Mouse (Mus musculus): ENCODE data around the gene Zfp770. TPM values are rescaled to one million over a fixed set of nuclear protein-coding genes. Genes with fewer than 3 reads are reported as not detected.
A peak's percentile ranks its signal among the peaks of the same experiment; 100 is the strongest.
"Not testable (repeated sequence)": the region's sequence is repeated elsewhere in the genome, so short reads cannot be mapped to it uniquely, and the experiment has no call there.

The Zfp770 gene
- polyA plus RNA-seq (2016; fragmentation: Nextera tagmentation; extraction: Ambion mirVana), result 3.6 and 3.9 TPM in 2 replicates

GRCm38 (mm10) chr2:114200932-114201559 lies at the start of gene Zfp770:
Zfp770 (minus strand) TSS chr2:114201469.
- H3K9ac ChIP-seq (replicated peaks), result peak within 1 kb of the TSS; percentile 90
- peaks cover 13% of the 10 kb centered on the region for H3K36me3 ChIP-seq
- peak within 1 kb of the TSS; percentile 78 for H3K27ac ChIP-seq
- no peaks in the 10 kb centered on the region; the same call in 1 of the 2 replicates for H3K27me3 ChIP-seq
- WGBS, result under 1% methylated on average over 36 of the region's 36 CpGs
- peak within 1 kb of the TSS; percentile 61 for H3K4me2 ChIP-seq
- H3K4me1 ChIP-seq (replicated peaks), result peaks cover 10% of the 10 kb centered on the region
- H3K4me3 ChIP-seq (replicated peaks), result peak within 1 kb of the TSS; percentile 83
- no peaks in the 10 kb centered on the region for H3K9me3 ChIP-seq
- ATAC-seq (ENCODE audit: insufficient number of reproducible peaks, insufficient read depth, low FRiP score, low TSS enrichment, low read depth), result peak; percentile 89

DNA sequence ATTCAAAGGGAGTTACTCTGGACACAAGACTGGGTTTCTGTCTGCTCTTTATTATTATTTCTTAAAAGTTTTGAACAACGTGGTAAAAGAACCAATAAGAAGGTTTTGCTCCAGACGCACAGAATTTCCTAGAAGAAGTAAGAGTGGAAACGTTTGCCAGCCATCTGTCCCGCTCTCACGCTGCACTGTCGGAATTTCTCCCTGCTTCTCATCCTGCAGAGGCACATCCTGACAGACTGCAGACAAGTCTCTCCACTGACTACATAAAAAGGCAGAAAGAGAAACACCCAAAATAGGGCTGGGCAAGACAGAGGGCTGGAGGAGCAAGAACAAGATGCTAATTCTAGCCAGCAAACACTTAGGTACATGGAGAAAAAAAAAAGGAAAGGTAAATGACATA lies 48.2 kb upstream of the Zfp770 start:
- H3K9me3 ChIP-seq, result no peaks in the 10 kb centered on the region
- H3K4me3 ChIP-seq (replicated peaks), result no peak overlapping the region
- H3K27ac ChIP-seq, result no peak overlapping the region
- WGBS, result 73% methylated on average over 6 of the region's 6 CpGs
- no peak overlapping the region for H3K4me2 ChIP-seq
- H3K9ac ChIP-seq (replicated peaks), result no peak overlapping the region
- ATAC-seq (ENCODE audit: insufficient number of reproducible peaks, insufficient read depth, low FRiP score, low TSS enrichment, low read depth), result no peak
- no peaks in the 10 kb centered on the region for H3K4me1 ChIP-seq (replicated peaks)
- peaks cover 4% of the 10 kb centered on the region; the same call in 1 of the 2 replicates for H3K27me3 ChIP-seq
- no peaks in the 10 kb centered on the region for H3K36me3 ChIP-seq

DNA sequence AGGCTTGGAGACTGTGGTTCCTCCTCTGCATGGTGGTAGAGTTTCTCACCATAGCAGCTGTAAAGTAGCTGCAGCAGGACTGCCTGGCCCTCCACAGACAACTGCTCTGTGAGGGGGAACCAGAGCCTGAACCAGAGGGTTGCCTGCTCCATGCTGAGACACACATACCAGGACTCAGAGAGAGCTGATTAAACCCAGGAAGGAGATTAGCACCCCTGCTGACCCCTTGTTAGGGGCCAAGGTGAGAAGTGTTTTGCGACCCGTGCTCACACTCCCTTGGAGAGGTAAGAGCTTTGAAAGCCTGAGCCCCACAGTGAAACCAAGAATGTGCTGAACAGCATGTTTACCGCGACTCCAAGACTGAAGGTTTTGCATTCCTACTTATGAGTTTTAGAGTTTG lies 36.4 kb upstream of the Zfp770 start:
- H3K4me3 ChIP-seq (replicated peaks), result no peak overlapping the region
- H3K27me3 ChIP-seq, result peaks cover 5% of the 10 kb centered on the region
- 0 out of 2 replicates have a peak, but pooled peaks have one; percentile 59 for ATAC-seq (ENCODE audit: insufficient number of reproducible peaks, insufficient read depth, low FRiP score, low TSS enrichment, low read depth)
- H3K9ac ChIP-seq (replicated peaks), result no peak overlapping the region
- no peak overlapping the region for H3K27ac ChIP-seq
- H3K4me2 ChIP-seq, result no peak overlapping the region
- WGBS, result 9% methylated on average over 4 of the region's 4 CpGs
- H3K36me3 ChIP-seq, result no peaks in the 10 kb centered on the region
- H3K4me1 ChIP-seq (replicated peaks), result no peaks in the 10 kb centered on the region
- no peaks in the 10 kb centered on the region for H3K9me3 ChIP-seq

- Histone ChIP-seq H3K4me2 (no peak overlapping the region), H3K27me3 (peaks cover 5% of the 10 kb centered on the region), H3K4me3 (replicated peaks) (no peak overlapping the region), H3K9ac (replicated peaks) (no peak overlapping the region), H3K4me1 (replicated peaks) (peaks cover 2% of the 10 kb centered on the region; the same call in 1 of the 2 replicates), H3K36me3 (no peaks in the 10 kb centered on the region), H3K27ac (no peak overlapping the region), H3K9me3 (no peaks in the 10 kb centered on the region)
- WGBS, result 92% methylated on average over 1 of the region's 1 CpGs
- no peak for ATAC-seq (ENCODE audit: insufficient number of reproducible peaks, insufficient read depth, low FRiP score, low TSS enrichment, low read depth)
Observed at GRCm38 (mm10) chr2:114236566-114236965, 35.3 kb upstream of the Zfp770 start.

GRCm38 (mm10) chr2:114235584-114235983 lies 34.3 kb upstream of the Zfp770 start:
- Histone ChIP-seq H3K27ac (no peak overlapping the region), H3K9me3 (no peaks in the 10 kb centered on the region), H3K9ac (replicated peaks) (no peak overlapping the region), H3K36me3 (no peaks in the 10 kb centered on the region), H3K4me2 (no peak overlapping the region), H3K27me3 (peaks cover 5% of the 10 kb centered on the region), H3K4me3 (replicated peaks) (no peak overlapping the region), H3K4me1 (replicated peaks) (peaks cover 7% of the 10 kb centered on the region; the same call in 1 of the 2 replicates)
- 70% methylated on average over 3 of the region's 3 CpGs for WGBS
- 0 out of 2 replicates have a peak, but pooled peaks have one; percentile 71 for ATAC-seq (ENCODE audit: insufficient number of reproducible peaks, insufficient read depth, low FRiP score, low TSS enrichment, low read depth)

DNA sequence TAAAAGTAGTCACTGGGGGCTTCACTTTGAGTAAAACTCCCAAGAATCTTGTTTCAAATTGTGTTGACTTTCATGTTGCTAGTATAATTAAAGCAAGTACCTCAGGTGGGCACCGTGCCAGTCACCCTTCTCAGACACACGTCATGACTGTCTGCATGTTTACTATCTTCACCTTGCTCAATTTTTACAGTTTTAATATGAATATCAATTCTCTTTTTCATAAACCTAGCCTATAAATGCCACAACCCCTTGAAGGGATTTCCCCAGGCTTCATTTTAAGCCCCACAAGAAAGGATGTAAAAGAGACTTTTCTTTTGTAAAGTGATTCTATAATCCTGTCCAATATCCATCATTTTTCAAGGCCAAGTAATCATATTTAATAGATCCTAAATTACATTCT lies 30.0 kb upstream of the Zfp770 start:
- H3K27ac ChIP-seq, result no peak overlapping the region
- H3K9ac ChIP-seq (replicated peaks), result no peak overlapping the region
- no peak overlapping the region for H3K4me3 ChIP-seq (replicated peaks)
- WGBS, result 44% methylated on average over 2 of the region's 2 CpGs
- H3K9me3 ChIP-seq, result no peaks in the 10 kb centered on the region
- no peaks in the 10 kb centered on the region for H3K36me3 ChIP-seq
- peaks cover 5% of the 10 kb centered on the region; the same call in 1 of the 2 replicates for H3K27me3 ChIP-seq
- peaks cover 7% of the 10 kb centered on the region; the same call in 1 of the 2 replicates for H3K4me1 ChIP-seq (replicated peaks)
- ATAC-seq (ENCODE audit: insufficient number of reproducible peaks, insufficient read depth, low FRiP score, low TSS enrichment, low read depth), result no peak
- H3K4me2 ChIP-seq, result no peak overlapping the region

DNA sequence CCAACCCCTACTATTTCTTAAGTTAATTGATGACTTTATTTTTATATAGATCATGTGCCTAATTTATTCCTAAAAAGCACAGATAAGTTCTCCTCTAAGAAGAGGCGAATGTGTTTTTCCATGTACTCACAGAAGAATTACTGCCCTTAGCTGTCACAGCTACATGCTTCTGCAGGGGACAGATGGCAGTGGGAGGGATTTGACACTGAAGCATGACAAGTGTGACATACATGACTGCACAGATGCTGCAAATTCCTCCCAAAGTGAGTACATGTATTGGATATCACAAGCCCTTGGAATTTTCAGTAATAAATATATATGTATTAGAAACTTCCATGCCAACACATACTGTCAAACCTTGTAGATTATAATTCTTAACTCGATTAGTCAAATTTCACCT lies 27.4 kb upstream of the Zfp770 start:
- no peak overlapping the region for H3K9ac ChIP-seq (replicated peaks)
- no peak overlapping the region for H3K27ac ChIP-seq
- H3K27me3 ChIP-seq, result 0 out of 2 replicates have a peak, but pooled peaks cover under 1% of the 10 kb centered on the region
- no peak overlapping the region for H3K4me2 ChIP-seq
- WGBS, result 86% methylated on average over 2 of the region's 2 CpGs
- ATAC-seq (ENCODE audit: insufficient number of reproducible peaks, insufficient read depth, low FRiP score, low TSS enrichment, low read depth), result no peak
- H3K4me3 ChIP-seq (replicated peaks), result no peak overlapping the region
- H3K36me3 ChIP-seq, result no peaks in the 10 kb centered on the region
- H3K9me3 ChIP-seq, result no peaks in the 10 kb centered on the region
- H3K4me1 ChIP-seq (replicated peaks), result peaks cover 7% of the 10 kb centered on the region; the same call in 1 of the 2 replicates

GRCm38 (mm10) chr2:114205036-114205435 lies 3.8 kb upstream of the Zfp770 start:
- no peak for ATAC-seq (ENCODE audit: insufficient number of reproducible peaks, insufficient read depth, low FRiP score, low TSS enrichment, low read depth)

DNA sequence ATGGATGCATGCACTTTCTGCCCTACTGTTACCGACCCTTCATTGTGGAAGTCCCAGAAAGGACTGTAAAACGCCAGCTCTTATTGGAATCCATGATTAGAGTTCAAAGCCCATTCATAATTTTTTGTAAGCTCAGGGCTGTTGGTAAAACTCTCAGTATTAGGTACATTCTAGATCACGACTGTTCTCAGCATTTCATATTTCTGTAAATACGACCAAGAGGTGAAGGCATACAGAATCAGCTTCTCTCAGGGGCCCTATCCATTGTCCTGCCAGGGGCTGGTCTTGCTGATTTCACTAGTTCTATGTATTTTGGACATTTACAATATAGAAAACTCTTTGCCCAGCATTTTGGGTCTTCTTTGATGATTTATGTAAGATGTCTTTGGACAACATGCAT lies 305 bp upstream of the Zfp770 start:
- no peak for ATAC-seq (ENCODE audit: insufficient number of reproducible peaks, insufficient read depth, low FRiP score, low TSS enrichment, low read depth)
- H3K9me3 ChIP-seq, result no peaks in the 10 kb centered on the region
- 39% methylated on average over 4 of the region's 4 CpGs for WGBS
- H3K4me3 ChIP-seq (replicated peaks), result peak overlapping the region; percentile 83
- H3K9ac ChIP-seq (replicated peaks), result peak overlapping the region; percentile 90
- H3K4me1 ChIP-seq (replicated peaks), result peaks cover 10% of the 10 kb centered on the region
- H3K27me3 ChIP-seq, result no peaks in the 10 kb centered on the region; the same call in 1 of the 2 replicates
- H3K36me3 ChIP-seq, result peaks cover 8% of the 10 kb centered on the region
- no peak overlapping the region for H3K27ac ChIP-seq
- peak overlapping the region; percentile 61 for H3K4me2 ChIP-seq

More at GRCm38 (mm10) chr2:114205036-114205435, 3.8 kb upstream of the Zfp770 start:
- H3K9ac ChIP-seq (replicated peaks), result no peak overlapping the region
- H3K9me3 ChIP-seq, result no peaks in the 10 kb centered on the region
- H3K4me1 ChIP-seq (replicated peaks), result peaks cover 5% of the 10 kb centered on the region
- no peaks in the 10 kb centered on the region; the same call in 1 of the 2 replicates for H3K27me3 ChIP-seq
- H3K4me2 ChIP-seq, result no peak overlapping the region
- H3K27ac ChIP-seq, result no peak overlapping the region
- H3K36me3 ChIP-seq, result no peaks in the 10 kb centered on the region
- 77% methylated on average over 6 of the region's 6 CpGs for WGBS
- H3K4me3 ChIP-seq (replicated peaks), result no peak overlapping the region

DNA sequence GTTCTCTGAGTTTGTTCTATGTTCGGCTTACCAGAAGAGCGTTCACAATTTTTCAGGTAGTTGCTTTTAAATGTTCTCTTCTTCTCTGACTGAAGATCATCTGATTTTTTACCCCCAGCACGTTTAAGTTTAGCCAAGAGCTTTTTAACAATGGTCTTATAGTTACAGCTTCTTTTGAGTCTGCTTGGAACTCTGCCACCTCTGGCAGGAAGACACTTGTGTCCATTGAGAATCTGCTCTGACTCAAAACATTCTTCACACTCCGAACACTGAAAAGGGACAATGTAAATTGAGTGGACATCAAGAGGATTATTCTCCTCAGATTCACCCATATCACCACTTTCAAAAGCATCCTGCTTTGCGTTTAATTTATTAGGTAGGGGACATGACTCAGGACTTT lies 4.8 kb downstream of the Zfp770 start:
- Histone ChIP-seq H3K4me2 (no peak overlapping the region), H3K9me3 (no peaks in the 10 kb centered on the region), H3K27me3 (no peaks in the 10 kb centered on the region), H3K27ac (no peak overlapping the region), H3K4me1 (replicated peaks) (peaks cover 10% of the 10 kb centered on the region), H3K9ac (replicated peaks) (no peak overlapping the region), H3K36me3 (peaks cover 28% of the 10 kb centered on the region), H3K4me3 (replicated peaks) (no peak overlapping the region)
- WGBS, result 93% methylated on average over 5 of the region's 5 CpGs
- no peak for ATAC-seq (ENCODE audit: insufficient number of reproducible peaks, insufficient read depth, low FRiP score, low TSS enrichment, low read depth)

GRCm38 (mm10) chr2:114186924-114187323 lies 14.3 kb downstream of the Zfp770 start, which contains the start of gene Aqr:
Aqr (minus strand) TSS chr2:114187024.
- H3K4me3 ChIP-seq (replicated peaks); H3K36me3 ChIP-seq; H3K27ac ChIP-seq; H3K4me1 ChIP-seq (replicated peaks); H3K27me3 ChIP-seq; H3K9me3 ChIP-seq; ATAC-seq (ENCODE audit: insufficient number of reproducible peaks, insufficient read depth, low FRiP score, low TSS enrichment, low read depth); H3K9ac ChIP-seq (replicated peaks); H3K4me2 ChIP-seq: not testable (repeated sequence)
- WGBS, result 95% methylated on average over 1 of the region's 6 CpGs
